Mouse (Mus musculus): Measurements from ENCODE around the gene Col15a1.

The Col15a1 gene

DNA sequence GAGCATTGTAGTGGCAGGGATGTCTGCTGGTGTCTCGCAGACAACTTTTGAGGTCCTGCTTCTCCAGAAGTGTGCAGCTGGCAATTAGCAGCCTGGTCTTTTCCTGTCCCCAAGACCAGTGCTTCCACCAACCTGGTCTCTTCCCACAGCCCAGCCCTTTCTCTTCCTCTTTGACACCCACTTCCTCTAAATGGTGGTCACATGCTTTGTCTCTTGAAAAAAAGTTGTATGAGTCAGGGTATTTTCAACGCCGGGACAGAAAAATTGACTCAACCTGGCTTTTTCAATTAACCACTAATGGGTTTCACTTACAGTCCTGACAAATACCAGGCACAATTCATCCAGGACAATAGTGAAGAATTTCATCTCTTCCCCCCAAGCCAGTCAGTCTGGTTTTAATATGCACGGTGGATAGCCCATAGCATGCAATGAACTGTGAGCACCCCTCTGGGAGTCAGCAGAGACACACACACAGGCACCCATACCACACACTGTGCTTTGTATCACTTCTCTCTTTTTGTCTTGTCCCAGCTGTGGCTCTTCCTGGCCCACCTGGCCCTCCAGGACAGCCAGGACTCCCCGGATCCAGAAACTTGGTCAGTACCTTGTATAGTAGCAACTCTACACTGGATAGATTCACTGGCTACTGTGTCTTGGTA, 95.5 kb downstream of the Col15a1 start:
- no peak for DNase-seq (ENCODE audit: low read depth, low spot score)

DNA sequence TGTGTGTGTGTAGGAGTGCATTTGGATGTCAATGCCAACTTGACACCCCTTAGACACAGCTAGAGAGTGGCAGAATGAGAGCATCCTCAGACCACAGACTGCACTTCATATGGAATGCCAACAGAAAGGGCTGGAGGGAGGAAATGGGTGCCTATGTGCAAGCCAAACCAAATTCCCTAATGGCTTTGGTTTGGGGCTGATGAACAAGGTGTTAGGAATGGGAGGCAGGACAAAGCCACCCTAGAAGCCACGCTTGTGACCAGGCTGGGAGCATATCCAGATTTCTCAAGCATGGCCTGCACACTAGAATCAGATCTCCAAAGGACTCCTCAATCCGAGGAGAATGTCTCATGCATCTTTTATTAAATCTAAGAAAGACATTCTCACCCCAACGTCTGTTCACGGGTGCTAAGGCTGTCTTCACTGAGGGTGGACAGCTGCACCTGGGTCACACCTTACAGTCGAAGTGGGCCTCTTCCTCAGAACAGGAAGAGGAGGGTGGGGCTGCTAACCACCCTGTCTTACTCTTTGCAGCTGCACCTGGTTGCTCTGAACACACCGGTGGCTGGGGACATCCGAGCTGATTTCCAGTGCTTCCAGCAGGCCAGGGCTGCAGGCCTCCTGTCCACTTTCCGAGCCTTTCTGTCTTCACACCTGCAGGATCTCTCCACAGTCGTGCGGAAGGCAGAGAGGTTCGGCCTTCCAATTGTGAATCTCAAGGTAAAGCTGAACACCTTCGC, 102.1 kb downstream of the Col15a1 start:
- DNase-seq (ENCODE audit: low read depth, low spot score), result no peak

DNA sequence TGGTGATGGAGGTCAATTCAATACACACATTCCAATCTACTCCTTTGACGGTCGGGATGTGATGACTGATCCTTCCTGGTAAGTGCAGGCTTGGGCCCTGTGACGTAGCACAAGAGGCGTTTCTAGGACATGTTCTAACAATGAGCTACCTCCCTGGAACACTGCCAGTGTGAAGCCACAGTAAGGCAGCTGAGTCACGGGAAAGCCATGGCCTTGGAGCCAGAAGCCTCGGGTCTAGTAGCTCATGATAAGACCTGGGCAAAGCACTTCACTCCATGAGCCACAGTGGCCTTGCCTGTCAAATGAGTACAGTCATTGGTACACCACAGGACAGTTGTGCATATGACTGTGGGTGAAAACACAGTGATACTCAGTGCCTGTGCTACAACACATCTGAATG, 102.9 kb downstream of the Col15a1 start:
- no peak for DNase-seq (ENCODE audit: low read depth, low spot score)

DNA sequence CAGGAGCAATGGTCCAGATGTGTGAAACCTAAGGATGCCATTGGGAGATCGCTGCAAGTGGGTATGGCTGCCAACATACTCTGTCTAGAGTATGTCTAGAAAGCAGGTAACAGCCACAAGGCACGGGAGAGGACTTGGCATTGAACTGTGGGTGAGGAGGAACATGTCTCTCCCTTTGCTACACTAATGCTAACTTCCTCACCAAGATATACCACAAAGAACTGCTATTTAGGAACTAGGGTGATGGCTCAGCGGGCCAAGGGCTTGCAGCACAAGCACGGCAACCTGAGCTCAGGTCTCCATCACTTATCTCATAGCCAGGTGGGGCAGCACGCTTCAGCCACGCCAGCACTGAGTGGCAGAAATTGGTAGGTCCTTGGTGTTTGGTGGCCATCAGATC, 103.5 kb downstream of the Col15a1 start:
- DNase-seq (ENCODE audit: low read depth, low spot score), result no peak

DNA sequence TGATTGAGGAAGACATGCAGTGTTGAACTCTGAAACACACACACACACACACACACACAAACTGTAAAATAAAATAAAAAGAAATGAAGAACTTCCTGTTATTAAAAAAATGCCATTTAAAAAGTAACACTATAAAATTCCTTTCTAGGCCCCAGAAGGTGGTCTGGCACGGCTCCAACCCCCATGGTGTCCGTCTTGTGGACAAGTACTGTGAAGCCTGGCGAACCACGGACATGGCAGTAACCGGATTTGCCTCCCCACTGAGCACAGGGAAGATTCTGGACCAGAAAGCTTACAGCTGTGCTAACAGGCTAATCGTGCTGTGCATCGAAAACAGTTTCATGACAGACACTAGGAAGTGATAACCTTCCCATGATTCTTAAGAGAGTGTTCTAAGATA, 104.0 kb downstream of the Col15a1 start:
- no peak for DNase-seq (ENCODE audit: low read depth, low spot score)

DNA sequence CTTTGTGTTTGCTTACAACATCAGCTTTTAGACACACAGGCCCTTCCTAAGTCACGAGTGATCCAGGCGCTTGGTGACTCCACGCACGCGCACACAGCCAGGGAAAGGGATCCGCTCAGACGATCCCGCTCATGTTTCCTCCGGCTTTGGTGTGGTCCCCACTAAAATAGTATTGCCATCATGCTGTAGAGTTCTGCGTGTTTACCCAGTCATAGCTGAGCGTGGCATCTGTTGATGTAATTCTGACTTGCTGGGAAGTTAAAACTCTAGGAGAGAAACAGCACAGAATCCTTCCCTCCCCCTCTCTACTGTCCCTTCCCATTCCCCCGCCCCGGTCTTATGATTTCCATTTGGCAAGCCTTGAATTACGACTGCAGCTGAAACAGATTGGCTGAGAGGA, 104.7 kb downstream of the Col15a1 start:
- no peak for DNase-seq (ENCODE audit: low read depth, low spot score)

DNA sequence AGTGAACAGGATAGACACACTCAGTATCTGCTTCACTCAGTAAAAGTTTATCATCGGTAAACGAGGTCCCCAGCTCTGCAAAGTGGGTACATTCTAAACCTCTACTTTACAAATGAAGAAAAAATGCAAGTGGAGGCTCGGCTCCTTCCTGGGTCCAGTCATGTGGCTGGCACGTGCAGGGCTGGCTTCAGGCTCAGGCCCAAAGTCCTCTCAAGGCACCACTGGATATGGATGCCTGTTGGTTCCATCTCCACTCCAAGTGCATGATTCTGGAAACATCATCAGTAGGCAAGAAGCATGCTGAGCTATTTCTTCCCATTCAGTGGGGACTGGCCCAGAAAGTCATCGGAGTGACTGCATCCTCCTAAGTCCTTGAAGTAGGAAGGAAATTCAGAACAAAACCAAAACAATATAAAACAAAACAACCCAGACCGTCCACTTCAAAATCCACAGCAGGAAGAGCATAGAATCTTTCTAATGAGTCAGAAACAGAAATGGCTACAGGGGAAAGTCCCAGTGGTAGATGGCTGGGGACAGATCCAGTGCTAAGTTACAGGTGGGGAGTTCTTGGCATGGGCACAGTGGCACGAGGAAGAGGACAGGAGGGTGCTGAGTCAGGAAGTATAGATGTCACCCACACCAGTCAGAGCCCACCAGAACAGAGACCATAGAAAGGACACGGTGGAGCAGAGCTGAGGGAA, 105.9 kb downstream of the Col15a1 start:
- DNase-seq (ENCODE audit: low read depth, low spot score), result no peak

DNA sequence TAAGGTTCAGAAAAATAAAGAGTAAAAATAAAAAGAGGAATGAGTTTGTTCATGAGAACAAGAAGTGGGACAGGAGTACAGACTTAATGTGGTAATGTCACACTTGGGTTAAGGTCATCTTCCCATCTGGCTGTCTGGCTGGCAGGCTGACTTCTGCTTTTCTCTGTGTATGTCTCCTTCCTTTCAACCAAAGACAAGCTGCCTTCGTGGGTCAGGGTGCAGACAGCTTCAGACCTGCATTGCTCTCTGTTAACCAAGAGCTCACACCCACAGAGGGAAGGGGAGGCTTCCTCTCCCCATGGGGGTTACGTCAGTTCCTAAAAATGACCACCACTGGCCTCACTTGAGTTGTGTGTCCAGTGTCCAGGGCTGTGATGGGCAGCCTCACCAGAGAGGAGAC, 107.5 kb downstream of the Col15a1 start:
- no peak for DNase-seq (ENCODE audit: low read depth, low spot score)

DNA sequence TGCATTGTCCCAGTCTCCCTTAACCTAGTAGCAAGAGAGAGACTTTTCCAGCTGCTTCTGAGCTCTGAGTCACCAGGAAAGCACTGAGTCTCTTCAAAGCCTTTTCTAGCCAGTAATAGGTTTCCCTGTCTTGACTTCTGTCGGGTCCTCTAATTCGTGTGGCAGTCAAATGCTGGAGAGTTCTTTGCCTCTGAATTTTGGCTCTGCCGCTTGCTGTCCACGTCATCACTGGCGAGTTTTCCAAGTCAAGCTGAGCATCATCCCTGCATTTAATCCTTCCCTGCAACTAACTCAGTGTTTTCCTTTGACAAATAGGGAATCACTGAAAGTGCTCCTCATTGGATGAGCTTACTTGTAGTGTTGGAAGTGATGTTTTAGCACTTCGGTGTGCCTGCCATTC, 108.5 kb downstream of the Col15a1 start:
- DNase-seq (ENCODE audit: low read depth, low spot score), result no peak

DNA sequence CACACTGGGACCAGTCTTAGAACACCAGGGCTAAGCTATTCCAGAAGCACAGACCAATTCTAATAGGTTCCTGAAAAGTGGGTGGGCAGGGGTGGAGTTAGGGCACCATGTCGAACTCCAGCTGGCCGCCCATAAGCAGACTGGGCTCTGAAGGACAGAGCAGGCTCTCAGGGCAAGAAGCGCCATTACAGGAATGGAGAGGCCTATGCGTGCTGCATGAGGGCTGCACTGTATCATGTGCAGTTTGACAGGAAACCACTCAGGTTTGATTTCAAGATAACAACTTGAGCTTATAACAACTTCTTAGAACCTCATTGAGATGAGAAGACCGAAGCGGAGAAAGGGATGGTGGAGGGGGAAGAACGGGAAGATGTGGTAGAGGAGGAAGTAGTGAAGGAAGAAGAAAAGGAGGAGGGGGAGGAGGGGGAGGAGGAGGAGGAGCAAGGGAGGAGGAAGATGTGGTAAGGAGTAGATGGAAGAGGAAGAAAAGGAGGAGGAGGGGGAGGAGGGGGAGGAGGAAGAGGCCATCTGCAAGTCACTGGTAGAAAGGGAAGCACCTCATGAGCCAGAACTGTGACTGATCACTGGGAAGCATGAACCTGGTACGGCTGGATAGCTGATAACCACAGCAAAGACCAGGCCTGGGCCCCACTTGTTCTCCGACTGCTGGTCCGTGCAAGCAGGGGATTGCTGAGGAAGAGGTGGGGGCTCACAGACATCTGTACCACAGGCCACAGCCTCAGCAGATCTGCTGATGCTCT, 111.8 kb downstream of the Col15a1 start:
- no peak for DNase-seq (ENCODE audit: low read depth, low spot score)

DNA sequence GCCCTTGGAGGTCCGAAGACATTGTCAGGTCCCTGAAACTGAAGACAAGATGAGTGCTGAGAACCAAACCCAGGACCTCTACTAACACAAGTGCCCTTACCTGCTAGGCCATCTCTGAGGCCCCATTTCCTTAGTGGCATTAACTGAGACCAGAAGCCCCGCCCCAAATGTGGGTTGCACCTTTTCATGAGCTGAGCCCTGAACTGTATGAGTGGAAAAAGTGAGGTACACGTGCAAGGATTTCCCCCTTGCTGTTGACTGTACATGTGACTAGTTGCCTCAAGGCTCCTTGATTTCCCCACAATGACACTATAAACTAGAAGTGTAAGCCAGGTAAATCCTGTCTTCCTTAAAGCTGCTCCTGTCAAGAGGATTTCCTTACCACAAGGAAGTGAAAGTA, 114.4 kb downstream of the Col15a1 start:
- DNase-seq (ENCODE audit: low read depth, low spot score), result no peak

DNA sequence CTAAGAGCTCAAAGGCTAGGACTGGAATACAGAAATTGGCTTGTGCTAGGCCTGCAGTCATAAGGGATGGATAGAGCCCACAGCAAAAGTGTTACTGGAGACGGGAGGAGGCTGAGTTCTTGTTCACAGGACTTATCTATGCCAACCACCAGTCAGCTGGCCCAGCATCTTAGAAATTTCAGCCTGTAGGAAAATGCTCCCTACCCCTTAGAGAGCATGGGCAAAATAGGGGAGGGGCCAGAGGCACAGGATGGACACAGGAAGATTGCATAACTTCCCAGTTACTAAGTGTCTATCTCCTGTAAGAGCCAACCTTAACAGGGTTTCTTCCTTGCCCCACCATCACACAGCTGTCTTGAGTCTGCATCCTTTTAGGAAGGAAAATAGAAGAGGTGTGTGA, 116.2 kb downstream of the Col15a1 start:
- DNase-seq (ENCODE audit: low read depth, low spot score), result no peak

DNA sequence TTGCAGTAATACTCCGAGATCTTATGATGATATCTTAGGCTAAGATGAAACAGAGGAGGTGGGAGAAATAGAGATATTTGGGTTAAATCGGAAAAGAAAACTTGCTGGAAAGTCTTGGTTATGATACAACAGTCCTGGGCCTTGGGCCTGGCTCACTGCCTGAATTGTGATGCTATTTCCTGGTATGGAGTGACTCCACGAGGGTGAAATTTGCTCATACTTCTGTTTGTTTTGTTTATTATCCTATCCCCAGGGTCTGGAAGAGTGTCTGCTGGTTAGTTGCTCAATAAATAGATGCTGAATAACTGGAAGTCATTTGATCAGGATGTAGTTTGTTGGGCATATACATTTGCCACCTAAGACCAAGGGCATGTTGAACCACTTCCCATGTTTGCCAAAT, 119.8 kb downstream of the Col15a1 start:
- DNase-seq (ENCODE audit: low read depth, low spot score), result no peak

DNA sequence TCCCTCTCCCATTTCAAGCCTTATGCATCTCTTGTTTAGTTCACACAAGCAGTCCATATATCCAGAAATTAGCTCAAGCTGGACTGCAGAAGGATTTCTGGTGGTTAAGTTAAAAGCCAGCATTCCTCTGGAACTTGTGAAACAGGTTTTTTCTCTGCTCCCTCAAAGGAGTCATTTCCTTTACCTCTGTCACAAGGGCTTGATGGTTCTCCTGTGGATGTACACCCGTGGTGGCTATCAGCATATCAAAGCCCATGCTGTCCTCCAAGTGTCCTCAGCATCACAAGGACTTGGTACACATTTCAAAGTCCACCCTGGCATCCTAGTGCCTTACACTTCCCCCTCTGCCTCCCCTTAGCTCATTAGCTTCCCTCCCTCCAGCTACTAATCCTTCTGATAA, 121.3 kb downstream of the Col15a1 start:
- no peak for DNase-seq (ENCODE audit: low read depth, low spot score)

DNA sequence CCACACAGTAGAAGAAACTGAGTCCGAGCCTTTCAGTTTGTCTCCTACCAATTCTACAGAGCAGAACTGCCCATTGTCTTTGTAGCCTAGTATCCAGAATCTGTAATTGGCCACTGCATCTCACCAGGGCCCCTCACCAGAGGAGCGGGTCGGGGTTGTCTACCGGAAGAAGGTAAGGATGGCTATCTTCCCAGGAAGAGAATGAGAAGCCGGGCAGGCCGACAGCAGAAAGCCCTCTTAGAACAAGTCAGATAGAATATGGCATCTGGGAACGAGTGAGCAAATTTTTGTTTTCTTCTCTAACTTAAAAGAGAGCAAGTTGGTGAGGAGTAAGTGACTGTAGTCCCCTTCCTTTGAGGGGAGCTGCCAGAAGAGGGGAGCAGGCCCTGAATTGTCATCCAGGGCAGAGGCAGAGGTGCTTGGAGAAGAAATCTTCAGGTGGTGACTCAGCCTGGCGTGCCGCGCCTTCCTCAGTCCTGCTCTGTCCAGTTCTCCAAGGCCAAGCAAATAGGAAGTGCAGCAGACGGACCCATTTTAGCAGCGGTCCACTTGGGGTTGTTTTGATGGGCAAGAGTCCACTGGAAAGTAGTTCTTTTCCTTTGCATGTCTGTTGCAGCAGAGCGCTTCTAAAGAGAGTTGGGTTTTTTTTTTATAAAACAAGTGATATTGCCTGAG, 122.6 kb downstream of the Col15a1 start:
- DNase-seq (ENCODE audit: low read depth, low spot score), result no peak

DNA sequence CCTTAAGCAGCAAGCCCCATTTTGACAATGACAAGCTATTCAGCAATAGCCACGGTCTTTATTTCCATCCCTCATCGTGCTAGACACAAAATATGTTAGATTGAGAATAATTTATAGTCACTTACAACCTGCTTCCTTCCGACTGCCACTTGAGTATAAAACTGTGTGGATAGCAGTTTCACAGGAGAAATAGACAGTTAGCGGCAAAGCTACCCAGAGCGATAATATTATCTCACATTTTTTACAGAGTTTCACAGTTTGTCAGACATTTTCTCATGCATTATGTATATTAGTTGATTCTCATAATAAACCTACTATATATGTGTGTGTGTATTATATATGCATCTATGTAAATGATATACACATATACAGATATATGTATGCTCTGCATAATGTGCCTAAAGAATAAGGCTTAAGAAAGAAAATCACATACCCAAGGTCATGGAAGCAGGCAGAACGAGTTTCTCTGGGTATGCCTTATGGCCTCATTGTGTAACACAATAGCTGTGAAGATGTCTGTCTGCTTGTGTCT, 124.9 kb downstream of the Col15a1 start:
- no peak for DNase-seq (ENCODE audit: low read depth, low spot score)

DNA sequence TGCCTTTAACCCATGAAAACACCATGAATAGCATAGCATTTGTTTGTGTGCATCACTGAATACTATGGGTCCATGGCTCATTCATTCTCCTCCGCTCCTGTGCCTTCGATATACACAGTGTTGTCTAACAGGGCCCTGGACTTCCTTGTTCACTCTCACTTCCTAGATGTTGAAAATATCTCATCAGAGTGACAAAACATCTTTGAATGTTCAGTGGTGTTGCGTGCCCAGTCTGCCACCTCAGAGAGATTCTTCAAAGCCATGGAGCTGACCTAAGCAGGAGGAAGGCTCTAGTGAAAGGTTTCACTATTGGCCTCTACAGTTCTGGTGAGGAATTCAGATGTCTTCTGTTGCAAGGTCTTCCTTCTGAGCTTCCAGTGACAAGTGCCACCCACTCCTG, 125.6 kb downstream of the Col15a1 start:
- DNase-seq (ENCODE audit: low read depth, low spot score), result no peak

DNA sequence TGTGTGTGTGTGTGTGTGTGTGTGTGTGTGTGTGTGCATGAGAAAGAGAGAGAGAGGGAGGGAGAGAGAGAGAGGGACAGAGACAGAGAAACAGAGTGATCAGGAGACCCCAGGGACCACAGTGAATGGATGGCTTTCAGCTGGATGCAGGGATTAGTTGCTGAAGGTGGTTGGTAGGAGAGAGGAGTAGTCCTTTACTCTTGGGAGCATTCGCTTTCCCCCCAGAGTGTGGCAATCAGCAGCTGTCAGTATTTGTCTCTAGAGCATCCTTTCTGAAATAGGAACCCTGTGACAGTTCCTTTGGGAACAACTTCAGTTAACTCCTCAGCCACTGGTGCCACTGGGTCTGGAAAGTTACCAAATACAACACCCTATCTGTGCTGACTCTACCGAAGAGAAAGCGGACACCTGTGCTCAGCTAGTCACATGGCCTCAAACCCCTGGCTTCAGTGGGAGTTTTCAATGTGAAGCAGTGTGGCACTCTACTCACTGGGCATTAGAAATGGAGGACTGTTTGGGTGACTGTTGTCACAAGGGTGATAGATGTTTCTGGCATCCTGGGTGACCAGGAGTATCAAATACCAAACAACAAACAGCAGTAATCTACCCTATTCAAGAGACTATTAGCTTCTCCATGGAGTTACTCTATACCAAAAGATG, 129.1 kb downstream of the Col15a1 start:
- DNase-seq (ENCODE audit: low read depth, low spot score), result no peak

DNA sequence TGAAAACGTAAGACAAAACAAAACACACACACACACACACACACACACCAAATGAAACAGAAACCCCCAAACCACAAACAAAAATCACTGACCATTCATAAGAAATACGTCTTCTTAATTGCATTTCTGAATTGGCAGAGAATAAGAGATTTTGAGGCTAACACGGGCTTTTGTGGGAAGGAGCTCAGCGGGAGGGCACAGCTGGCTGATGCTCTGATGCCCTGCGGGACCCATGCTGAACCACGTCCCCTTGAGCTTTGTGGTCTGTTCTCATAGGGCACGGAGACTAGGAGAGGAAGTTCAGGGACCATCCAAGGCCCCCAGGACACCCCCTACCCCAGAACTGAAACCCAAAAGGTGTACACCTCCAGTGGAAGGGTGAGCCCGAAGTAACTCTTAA, 134.7 kb downstream of the Col15a1 start:
- no peak for DNase-seq (ENCODE audit: low read depth, low spot score)

DNA sequence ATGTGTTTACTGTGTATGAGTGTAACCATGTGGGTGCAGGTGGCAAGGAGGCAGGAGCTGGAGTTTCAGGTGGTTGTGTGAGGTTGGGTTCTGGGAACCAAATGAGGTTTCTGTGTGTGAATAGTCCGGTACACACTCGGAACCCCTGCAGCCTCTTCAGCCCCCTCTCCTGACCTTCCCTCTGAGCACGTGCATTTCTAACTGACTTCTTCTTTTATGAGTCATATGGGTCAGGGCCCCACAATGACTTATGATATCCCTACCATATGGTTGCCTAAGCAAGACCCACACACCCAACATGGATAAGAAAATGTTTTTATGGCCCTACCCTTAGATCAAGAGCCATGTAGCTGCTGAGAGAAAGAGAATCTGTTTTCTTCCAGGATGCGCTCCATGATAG, 139.1 kb downstream of the Col15a1 start:
- no peak for DNase-seq (ENCODE audit: low read depth, low spot score)

DNA sequence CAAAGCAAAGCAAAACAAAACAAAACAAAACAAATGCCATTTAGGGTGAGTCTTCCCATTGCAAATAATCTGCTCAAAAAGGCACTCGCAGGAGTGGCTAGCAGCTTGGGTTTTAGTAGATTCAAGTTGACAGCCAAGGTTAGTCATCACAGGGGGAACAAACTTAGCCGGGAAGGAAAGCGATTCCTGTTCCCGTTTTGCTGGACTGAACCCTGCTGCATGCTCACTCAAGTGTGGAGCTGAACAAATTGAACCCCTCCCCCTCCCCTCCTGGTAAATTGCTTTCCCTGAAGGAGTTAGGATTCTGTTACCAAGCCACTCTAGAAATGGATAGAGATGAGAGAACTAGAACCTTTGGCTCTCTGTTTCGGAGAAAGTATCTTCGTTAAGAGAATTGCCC, 141.8 kb downstream of the Col15a1 start:
- DNase-seq (ENCODE audit: low read depth, low spot score), result peak; percentile 21

All from forelimb bud, embryonic 11.5 days (tissue).